Mouse (Mus musculus) E14TG2a.4 (cell line): ENCODE measurements around the gene Pls3.

Source experiments
- CTCF ChIP-seq: conservative IDR thresholded peaks from 2 replicates; pipeline ENCODE4 v1.5.1; 2014; ENCODE audit warnings: low read length
- NANOG ChIP-seq: IDR thresholded peaks from 2 replicates; pipeline ENCODE4 v1.6.1; 2014; ENCODE audit warnings: borderline replicate concordance, low read length, mixed read lengths

DNA sequence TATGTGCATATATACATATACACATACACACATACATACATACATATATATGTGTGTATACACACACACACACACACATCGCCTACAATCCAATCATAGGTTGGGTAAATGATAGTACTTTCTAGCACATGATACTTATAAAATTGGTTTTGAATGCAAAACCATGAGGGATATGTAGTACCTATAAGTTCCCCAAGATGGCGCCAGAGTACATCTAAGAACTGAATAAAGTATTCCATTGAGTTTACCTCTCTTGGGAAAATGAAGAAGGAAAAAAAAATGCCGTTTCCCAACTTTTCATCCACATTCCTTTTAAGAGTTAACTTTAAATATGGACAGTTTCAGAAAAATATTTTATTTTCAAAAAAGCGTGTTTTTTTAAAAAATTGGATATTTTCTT, 78.4 kb downstream of the Pls3 start:
- TF ChIP-seq CTCF (peak; percentile 53), NANOG (no peak)
